Mouse (Mus musculus): Measurements from ENCODE around the gene Atxn10. TPM values are rescaled to one million over a fixed set of nuclear protein-coding genes. Genes with fewer than 3 reads are reported as not detected.

The Atxn10 gene
- total RNA-seq, 1 experiment from 2014 or later, result 105 TPM

GRCm38 (mm10) chr15:85477584-85477983, 141.5 kb downstream of the Atxn10 start:
- peak; percentile 87 for DNase-seq

DNA sequence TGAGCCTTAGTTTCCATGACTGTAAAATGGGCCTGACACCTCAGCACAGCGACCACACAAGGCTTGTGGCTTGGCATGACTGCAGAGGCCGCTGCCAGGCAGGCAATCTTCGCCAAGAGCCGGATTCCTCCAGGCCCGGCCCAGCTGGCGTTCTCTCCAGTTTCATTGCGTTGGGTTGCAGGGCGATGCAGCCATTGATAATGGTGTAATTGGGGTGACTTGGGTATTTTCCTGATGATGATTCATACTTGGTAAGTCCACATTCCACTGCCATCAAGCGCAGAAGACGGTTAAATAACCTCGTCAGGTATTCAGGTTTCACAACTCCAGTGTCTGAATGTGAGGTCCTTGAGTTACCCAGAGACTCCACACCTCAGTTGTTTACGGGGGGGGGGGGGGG, 143.3 kb downstream of the Atxn10 start:
- no peak for DNase-seq

- no peak for DNase-seq
Observed at GRCm38 (mm10) chr15:85479919-85480318, 143.9 kb downstream of the Atxn10 start.

DNA sequence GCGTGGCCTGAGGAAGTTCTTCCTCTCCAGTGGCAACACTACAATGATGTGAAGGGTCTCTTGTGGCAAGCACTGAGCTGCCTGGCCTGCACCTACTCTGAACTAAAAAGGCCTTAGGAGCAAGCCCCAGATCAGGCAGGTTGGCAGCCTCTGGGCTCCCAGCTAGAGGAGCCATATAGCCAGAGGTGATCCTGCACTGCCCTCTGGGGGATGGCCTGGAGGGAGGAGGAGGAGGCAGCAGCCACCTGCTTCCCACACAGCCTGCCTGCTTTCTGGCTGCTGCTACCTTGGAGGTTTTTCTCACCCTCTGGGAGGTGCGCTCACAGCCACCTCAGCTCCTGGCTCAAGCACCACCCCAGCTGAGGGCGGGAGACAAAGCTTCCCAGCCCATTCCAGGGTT, 144.6 kb downstream of the Atxn10 start:
- DNase-seq, result no peak

DNA sequence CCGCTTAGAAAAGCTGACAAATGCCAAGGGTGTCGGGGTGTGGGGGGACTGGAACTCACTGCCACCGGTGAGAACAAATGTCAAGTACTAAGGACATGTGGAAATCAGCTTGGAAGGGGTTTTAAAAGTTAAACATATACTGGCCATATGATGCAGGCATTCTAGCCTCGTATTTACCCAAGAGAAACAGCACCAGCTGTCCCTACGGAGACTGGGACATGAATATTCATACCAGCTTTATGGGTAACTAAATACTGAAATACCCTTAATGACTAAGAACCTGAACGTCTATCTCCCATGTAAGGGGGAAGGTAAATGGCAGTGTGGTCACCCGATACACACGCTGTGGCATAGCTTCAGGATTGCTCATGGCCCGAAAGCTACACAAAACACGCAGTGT, 152.9 kb downstream of the Atxn10 start:
- DNase-seq, result no peak

- no peak for DNase-seq
Observed at GRCm38 (mm10) chr15:85489751-85490150, 153.7 kb downstream of the Atxn10 start.

- DNase-seq, result no peak
Observed at GRCm38 (mm10) chr15:85494163-85494621, 158.1 kb downstream of the Atxn10 start.

GRCm38 (mm10) chr15:85497548-85497947, 161.5 kb downstream of the Atxn10 start:
- no peak for DNase-seq

DNA sequence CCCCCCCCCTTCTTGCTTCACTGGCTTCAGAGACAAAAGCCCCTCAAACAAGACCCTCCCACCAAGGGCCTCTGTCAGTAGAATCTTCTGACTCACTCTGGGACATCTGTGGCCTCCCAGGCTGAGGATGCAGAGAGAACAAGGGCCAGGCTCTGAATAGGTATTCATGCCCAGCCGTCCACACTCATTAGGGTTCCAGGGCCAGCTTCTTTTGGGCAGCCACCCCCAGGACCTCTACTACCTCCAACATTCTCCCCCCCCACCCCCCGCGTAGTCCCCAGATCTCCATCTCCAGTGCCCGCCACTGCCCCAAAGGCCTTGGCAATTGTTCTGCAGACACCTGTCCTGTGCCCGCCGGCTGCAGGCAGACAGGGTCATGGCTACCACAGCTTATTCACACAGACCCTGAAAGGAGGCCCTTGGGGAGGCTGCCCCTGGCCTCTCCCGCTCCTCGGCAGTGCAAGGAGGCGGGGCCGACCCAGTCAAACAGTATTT, 162.0 kb downstream of the Atxn10 start:
- DNase-seq, result no peak

GRCm38 (mm10) chr15:85500267-85500666, 164.2 kb downstream of the Atxn10 start:
- no peak for DNase-seq

GRCm38 (mm10) chr15:85503127-85503526, 167.1 kb downstream of the Atxn10 start, which contains the start of gene 7530416G11Rik:
Gene 7530416G11Rik (minus strand): TSS chr15:85503227.
- DNase-seq, result no peak

DNA sequence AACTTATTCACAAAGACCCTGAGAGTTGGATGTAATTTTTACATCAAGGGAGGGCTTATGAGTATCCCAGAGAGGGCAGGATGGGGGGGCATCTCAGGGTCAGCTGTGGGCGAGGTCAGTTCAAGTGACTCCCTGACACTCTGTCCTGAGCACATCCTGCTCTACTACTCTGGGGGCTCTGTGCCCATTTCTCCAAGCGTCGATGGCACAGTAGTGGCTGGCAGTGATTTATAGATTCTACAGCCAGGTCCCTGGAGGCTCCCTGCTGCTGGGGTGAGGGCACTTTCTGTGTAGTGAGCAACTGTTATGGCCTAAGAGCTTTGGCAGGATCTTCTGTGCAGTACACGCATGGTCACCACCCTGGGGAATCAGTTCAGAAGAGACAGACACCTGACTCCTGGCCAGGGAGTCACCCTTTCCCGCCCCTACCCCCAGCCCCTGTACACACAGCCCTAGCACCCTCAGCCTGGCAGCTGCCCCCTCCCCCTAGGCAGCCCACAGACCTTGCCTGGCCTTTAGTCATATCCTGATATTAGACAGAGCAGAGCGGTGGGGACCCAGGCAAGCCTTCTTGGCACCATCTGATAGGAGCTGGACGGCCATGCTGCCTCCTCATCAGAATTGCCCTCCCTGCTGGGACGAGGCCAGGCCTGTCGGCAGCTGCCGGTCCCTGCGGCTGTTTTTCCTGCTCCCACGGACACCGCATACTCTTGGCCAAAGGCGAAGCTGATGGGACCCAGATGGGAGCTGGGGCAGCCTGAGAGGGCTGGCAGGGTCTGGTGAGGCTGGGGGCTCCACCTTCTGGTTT, 169.3 kb downstream of the Atxn10 start:
- DNase-seq, result peak; percentile 81

GRCm38 (mm10) chr15:85506680-85507079, 170.6 kb downstream of the Atxn10 start:
- no peak for DNase-seq

DNA sequence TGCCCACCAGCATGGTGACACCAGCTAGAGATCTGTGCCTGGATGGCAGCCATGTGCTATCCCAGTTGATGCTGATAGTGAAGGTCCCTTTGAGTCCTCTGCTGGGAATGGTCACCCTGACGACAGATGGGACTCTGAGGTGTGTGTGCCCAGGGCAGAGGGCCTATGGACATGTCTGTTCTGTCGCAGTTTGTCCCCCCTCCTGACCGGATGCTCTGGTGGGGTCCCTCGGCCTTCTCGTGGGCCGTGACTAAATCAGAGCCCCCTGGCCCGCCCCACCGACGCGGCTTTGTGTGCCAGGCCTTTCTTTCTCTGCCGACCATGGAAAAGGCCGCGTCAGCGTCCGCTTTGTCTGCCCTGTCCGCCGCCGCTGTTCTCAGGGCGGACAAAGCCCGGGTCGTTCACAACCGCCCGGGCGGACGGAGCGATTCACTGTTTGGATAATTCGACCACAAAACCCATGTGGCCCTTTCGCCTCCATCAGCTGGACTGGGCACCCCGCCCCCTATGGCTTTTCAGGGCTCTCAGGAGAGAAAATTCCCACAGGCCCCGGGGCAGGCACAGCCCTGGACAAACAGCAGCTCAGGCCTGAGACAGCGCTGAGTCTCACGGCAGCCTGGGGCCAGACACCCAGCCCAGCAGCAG, 171.4 kb downstream of the Atxn10 start:
- DNase-seq, result no peak

Other genes starting within 250 kb of the Atxn10 start
- gene Smc1b, start 204.3 kb upstream of the Atxn10 start, total RNA-seq (2021), result 0.11 and 0.41 TPM in 2 replicates
- gene Ribc2, start 204.2 kb upstream of the Atxn10 start, total RNA-seq (2021), result not detected in 2 replicates
- 45.3 and 47.0 TPM in 2 replicates for gene Fbln1, start 130.3 kb upstream of the Atxn10 start, total RNA-seq (2021)
- gene 7530416G11Rik, start 167.0 kb downstream of the Atxn10 start, total RNA-seq (2021), result not detected in 2 replicates
- 0.30 and 0.75 TPM in 2 replicates for gene Wnt7b, start 246.2 kb downstream of the Atxn10 start, total RNA-seq (2021)

Data from adrenal gland, postnatal 14 days (tissue).